Comparison of ENCODE assay signal across 15 mouse cellular contexts in genomic region chr7:65153846-65154245, GRCm38 (mm10). TPM values are rescaled to one million over a fixed set of nuclear protein-coding genes. Genes with fewer than 3 reads are reported as not detected.
"Had no signal": no experiment of that assay in that cellular context is flagged by ENCODE, and none has a peak within 500 bp of the region (broad histone marks: within the 10 kb centered on the region; RNA-seq: fewer than 3 reads in every experiment).

No protein-coding gene starts in this region.

- H3K4me2 ChIP-seq: liver, embryonic 11.5 days; lung, embryonic 14.5 days had no signal

- ATAC-seq: liver, postnatal 0 days; lung, postnatal 0 days had no signal

- H3K36me3 ChIP-seq: limb, embryonic 12.5 days; limb, embryonic 15.5 days; neural tube, embryonic 13.5 days had no signal

- H3K9me3 ChIP-seq: limb, embryonic 12.5 days; limb, embryonic 15.5 days; neural tube, embryonic 13.5 days had no signal

- H3K9ac ChIP-seq: limb, embryonic 12.5 days; limb, embryonic 15.5 days; liver, embryonic 14.5 days; liver, postnatal 0 days; lung, embryonic 14.5 days; neural tube, embryonic 13.5 days had no signal

- H3K27ac ChIP-seq: limb, embryonic 12.5 days; limb, embryonic 15.5 days; liver, embryonic 14.5 days; macrophage; neural tube, embryonic 13.5 days had no signal

- DNase-seq: kidney, adult 18-20 months; kidney, adult 9 months; kidney, postnatal 14 days; left cerebral cortex, postnatal 4 days; liver, postnatal 0 days; lung, embryonic 14.5 days; thymus, adult 18-20 months; thymus, postnatal 36 days had no signal

- H3K4me3 ChIP-seq: limb, embryonic 12.5 days had no signal

RNA-seq across cellular contexts. Expression of gene Fam189a1, which starts 2.5 kb away (rescaled TPM):
- polyA plus RNA-seq: macrophage had no signal
